Mouse (Mus musculus) stomach, embryonic 14.5 days (tissue): Measurements from ENCODE around the gene Ppp2r5e. TPM values are rescaled to one million over a fixed set of nuclear protein-coding genes. Genes with fewer than 3 reads are reported as not detected.

ENCODE experiments used
- ATAC-seq: fragments of 200-750 bp; cut with Nextera tagmentation; 2 replicates; pipeline ENCODE4 v1.8.0; 2017; ENCODE audit warnings: low read depth, moderate TSS enrichment; ENCODE audit not compliant: insufficient number of reproducible peaks, insufficient read depth, low FRiP score
- H3K27ac ChIP-seq: fragments of 300-500 bp; sonication (generic); 2 replicates; pipeline ENCODE4 v1.5.1; 2014; ENCODE audit warnings: mild to moderate bottlenecking, low read length, moderate library complexity, mixed read lengths
- H3K27me3 ChIP-seq: fragments of 300-500 bp; sonication (generic); 2 replicates; pipeline ENCODE4 v1.6.1; 2014; ENCODE audit warnings: low read length, control low read depth, mixed read lengths; ENCODE audit not compliant: control insufficient read depth, insufficient read depth
- H3K36me3 ChIP-seq: fragments of 300-500 bp; sonication (generic); 2 replicates; pipeline ENCODE4 v1.6.1; 2014; ENCODE audit warnings: mild to moderate bottlenecking, control low read depth, low read length, moderate library complexity, mixed read lengths; ENCODE audit not compliant: control insufficient read depth, insufficient read depth
- H3K4me1 ChIP-seq: fragments of 300-500 bp; sonication (generic); 2 replicates; pipeline ENCODE4 v1.6.1; 2014; ENCODE audit warnings: low read length, control low read depth, mixed read lengths; ENCODE audit not compliant: control insufficient read depth, insufficient read depth
- H3K4me2 ChIP-seq: fragments of 300-500 bp; sonication (generic); replicated peaks from 2 replicates; pipeline ENCODE4 v1.6.1; 2014; ENCODE audit warnings: low read depth, low read length, control low read depth
- H3K4me3 ChIP-seq: fragments of 300-500 bp; sonication (generic); 2 replicates; pipeline ENCODE4 v1.5.1; 2014; ENCODE audit warnings: low read depth, low read length, control low read depth
- H3K9ac ChIP-seq: fragments of 300-500 bp; sonication (generic); replicated peaks from 2 replicates; pipeline ENCODE4 v1.6.1; 2014; ENCODE audit warnings: low read depth, mild to moderate bottlenecking, control low read depth, low read length, moderate library complexity, mixed read lengths
- H3K9me3 ChIP-seq: fragments of 300-500 bp; sonication (generic); 2 replicates; pipeline ENCODE4 v1.6.1; 2016; ENCODE audit warnings: low read depth, low read length, control low read depth; ENCODE audit not compliant: control insufficient read depth
- WGBS: fragments of 180-500 bp; shearing (Covaris S2); extraction: QIAGEN DNeasy Blood & Tissue Kit; methylation state at CpG from one replicate; pipeline ENCODE4 v1.1.7; 2014; 5-methylcytosine and 5-hydroxymethylcytosine counted together
- polyA plus RNA-seq: library from polyadenylated mRNA; unstranded; fragments of >200 nt; fragmentation: Nextera tagmentation; extraction: Ambion mirVana; gene quantifications from 2 replicates; pipeline ENCODE4 v1.2.1, GENCODE M21; 2014

Ppp2r5e gene
- polyA plus RNA-seq, 1 experiment from 2014 or later: 17.2 TPM

- H3K4me3 ChIP-seq: no peak overlapping the region
- H3K4me2 ChIP-seq: no peak overlapping the region
- H3K27ac ChIP-seq: no peak overlapping the region
- H3K4me1 ChIP-seq: no peaks in the 10 kb centered on the region
- no peak for ATAC-seq
- H3K9ac ChIP-seq: no peak overlapping the region
- H3K9me3 ChIP-seq: no peaks in the 10 kb centered on the region
- no peaks in the 10 kb centered on the region for H3K36me3 ChIP-seq
- 84% methylated on average over 2 of the region's 2 CpGs for WGBS
- H3K27me3 ChIP-seq: no peaks in the 10 kb centered on the region
Observed at GRCm38 (mm10) chr12:75487500-75487899, 108.5 kb downstream of the Ppp2r5e start.

GRCm38 (mm10) chr12:75486568-75487286 is 109.3 kb downstream of the Ppp2r5e start:
- no peaks in the 10 kb centered on the region for H3K9me3 ChIP-seq
- 81% methylated on average over 3 of the region's 3 CpGs for WGBS
- no peaks in the 10 kb centered on the region for H3K4me1 ChIP-seq
- H3K27me3 ChIP-seq: no peaks in the 10 kb centered on the region
- H3K36me3 ChIP-seq: no peaks in the 10 kb centered on the region
- ATAC-seq: no peak
- H3K4me3 ChIP-seq: no peak overlapping the region
- no peak overlapping the region for H3K9ac ChIP-seq
- H3K27ac ChIP-seq: no peak overlapping the region
- H3K4me2 ChIP-seq: no peak overlapping the region

GRCm38 (mm10) chr12:75482781-75483180 is 113.3 kb downstream of the Ppp2r5e start:
- no peaks in the 10 kb centered on the region for H3K9me3 ChIP-seq
- no peak for ATAC-seq
- H3K4me2 ChIP-seq: no peak overlapping the region
- H3K4me1 ChIP-seq: no peaks in the 10 kb centered on the region
- H3K27ac ChIP-seq: no peak overlapping the region
- no peaks in the 10 kb centered on the region for H3K36me3 ChIP-seq
- WGBS: 86% methylated on average over 3 of the region's 3 CpGs
- no peaks in the 10 kb centered on the region for H3K27me3 ChIP-seq
- no peak overlapping the region for H3K9ac ChIP-seq
- no peak overlapping the region for H3K4me3 ChIP-seq

- Histone ChIP-seq H3K27ac (no peak overlapping the region), H3K4me1 (no peaks in the 10 kb centered on the region), H3K9me3 (no peaks in the 10 kb centered on the region), H3K4me2 (no peak overlapping the region), H3K4me3 (no peak overlapping the region), H3K36me3 (no peaks in the 10 kb centered on the region), H3K27me3 (no peaks in the 10 kb centered on the region), H3K9ac (no peak overlapping the region)
- no peak for ATAC-seq
- WGBS: 89% methylated on average over 4 of the region's 4 CpGs
Observed at GRCm38 (mm10) chr12:75482015-75482414, 114.0 kb downstream of the Ppp2r5e start.

GRCm38 (mm10) chr12:75480031-75480430 is 116.0 kb downstream of the Ppp2r5e start:
- H3K4me3 ChIP-seq: no peak overlapping the region
- no peaks in the 10 kb centered on the region for H3K9me3 ChIP-seq
- no peaks in the 10 kb centered on the region for H3K36me3 ChIP-seq
- 93% methylated on average over 8 of the region's 8 CpGs for WGBS
- H3K9ac ChIP-seq: no peak overlapping the region
- H3K27ac ChIP-seq: no peak overlapping the region
- no peaks in the 10 kb centered on the region for H3K4me1 ChIP-seq
- no peak for ATAC-seq
- no peaks in the 10 kb centered on the region for H3K27me3 ChIP-seq
- no peak overlapping the region for H3K4me2 ChIP-seq

GRCm38 (mm10) chr12:75479375-75479898 is 116.6 kb downstream of the Ppp2r5e start:
- no peak overlapping the region for H3K27ac ChIP-seq
- no peak for ATAC-seq
- H3K4me1 ChIP-seq: no peaks in the 10 kb centered on the region
- no peak overlapping the region for H3K9ac ChIP-seq
- H3K4me2 ChIP-seq: no peak overlapping the region
- no peaks in the 10 kb centered on the region for H3K36me3 ChIP-seq
- WGBS: 82% methylated on average over 8 of the region's 8 CpGs
- no peak overlapping the region for H3K4me3 ChIP-seq
- no peaks in the 10 kb centered on the region for H3K27me3 ChIP-seq
- no peaks in the 10 kb centered on the region for H3K9me3 ChIP-seq

- H3K4me3 ChIP-seq: no peak overlapping the region
- ATAC-seq: no peak
- no peaks in the 10 kb centered on the region for H3K27me3 ChIP-seq
- H3K4me1 ChIP-seq: no peaks in the 10 kb centered on the region
- H3K27ac ChIP-seq: no peak overlapping the region
- no peaks in the 10 kb centered on the region for H3K9me3 ChIP-seq
- no peak overlapping the region for H3K9ac ChIP-seq
- WGBS: 80% methylated on average over 3 of the region's 3 CpGs
- no peak overlapping the region for H3K4me2 ChIP-seq
- H3K36me3 ChIP-seq: no peaks in the 10 kb centered on the region
Observed at GRCm38 (mm10) chr12:75478596-75478995, 117.4 kb downstream of the Ppp2r5e start.

- H3K9me3 ChIP-seq: no peaks in the 10 kb centered on the region
- no peaks in the 10 kb centered on the region for H3K4me1 ChIP-seq
- H3K9ac ChIP-seq: no peak overlapping the region
- no peaks in the 10 kb centered on the region for H3K27me3 ChIP-seq
- H3K27ac ChIP-seq: no peak overlapping the region
- H3K4me2 ChIP-seq: no peak overlapping the region
- no peaks in the 10 kb centered on the region for H3K36me3 ChIP-seq
- no peak overlapping the region for H3K4me3 ChIP-seq
- ATAC-seq: no peak
- WGBS: 67% methylated on average over 4 of the region's 4 CpGs
Observed at GRCm38 (mm10) chr12:75478117-75478516, 117.9 kb downstream of the Ppp2r5e start.

GRCm38 (mm10) chr12:75473021-75473420 is 123.0 kb downstream of the Ppp2r5e start:
- H3K36me3 ChIP-seq: no peaks in the 10 kb centered on the region; the same call in 1 of the 2 replicates
- H3K4me3 ChIP-seq: no peak overlapping the region
- H3K4me2 ChIP-seq: no peak overlapping the region
- H3K27me3 ChIP-seq: no peaks in the 10 kb centered on the region
- no peaks in the 10 kb centered on the region for H3K9me3 ChIP-seq
- H3K9ac ChIP-seq: no peak overlapping the region
- ATAC-seq: no peak
- no peak overlapping the region for H3K27ac ChIP-seq
- WGBS: 80% methylated on average over 2 of the region's 2 CpGs
- H3K4me1 ChIP-seq: no peaks in the 10 kb centered on the region
